Mouse (Mus musculus): ENCODE data around the gene Gm2381.
"Not testable (repeated sequence)": the region's sequence is repeated elsewhere in the genome, so short reads cannot be mapped to it uniquely, and the experiment has no call there.

Gene Gm2381

GRCm38 (mm10) chr7:42866801-42867458, at the start of gene Gm2381:
Gene Gm2381, minus strand, starts transcription at chr7:42867234.
- DNase-seq (ENCODE audit: low read depth, low spot score) = peak; percentile 85

GRCm38 (mm10) chr7:42898067-42898466, 31.0 kb upstream of the Gm2381 start:
- not testable (repeated sequence) for DNase-seq (ENCODE audit: low read depth, low spot score)

GRCm38 (mm10) chr7:42878090-42878489, 11.1 kb upstream of the Gm2381 start:
- DNase-seq (ENCODE audit: low read depth, low spot score) = peak; percentile 82

GRCm38 (mm10) chr7:42838366-42838765, 28.7 kb downstream of the Gm2381 start:
- DNase-seq (ENCODE audit: low read depth, low spot score) = peak; percentile 61

- DNase-seq (ENCODE audit: low read depth, low spot score) = peak; percentile 88
These were observed 34.8 kb downstream of the Gm2381 start for GRCm38 (mm10) chr7:42832221-42832620.

GRCm38 (mm10) chr7:42793425-42793824, 73.6 kb downstream of the Gm2381 start, which contains the start of gene Vmn2r62:
Gene Vmn2r62, minus strand, starts transcription at chr7:42793525.
- not testable (repeated sequence) for DNase-seq (ENCODE audit: low read depth, low spot score)

All from ES-CJ7 (cell line).